Mouse (Mus musculus): Measurements from ENCODE around the gene Trappc2l.

DNA sequence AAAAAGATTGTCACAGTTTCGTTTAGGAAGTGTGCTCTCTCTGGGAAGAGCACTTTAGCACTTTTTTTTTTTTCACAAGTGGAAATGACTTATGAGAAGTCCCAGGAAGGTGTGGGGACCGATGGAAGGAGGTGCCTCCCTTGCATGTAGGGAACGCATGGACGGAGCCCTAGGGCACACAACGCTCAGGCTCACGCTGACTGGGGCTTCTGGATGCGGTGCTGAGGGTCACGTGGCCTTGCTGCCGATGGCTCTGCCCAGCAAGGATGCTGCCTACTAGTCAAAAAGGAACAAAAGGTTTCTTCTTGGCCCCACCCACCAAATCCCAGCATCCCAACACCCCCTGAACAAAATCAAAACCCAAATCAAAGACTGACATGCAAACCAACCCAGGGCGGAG lies 17.9 kb downstream of the Trappc2l start:
- TF ChIP-seq POLR2A (IDR thresholded peaks at IDR 0.05; ENCODE audit: borderline replicate concordance, extremely low read depth, insufficient read depth, insufficient read length, poor library complexity, severe bottlenecking) (no peak), CTCF (IDR thresholded peaks at IDR 0.05; ENCODE audit: borderline replicate concordance, extremely low read depth, insufficient read depth, insufficient read length) (no peak)
